Mouse (Mus musculus) adrenal gland (tissue): Measurements from ENCODE around the gene Fance.

Experiments
- intact Hi-C: fragments of 180-260 bp; cut with DNase I; formaldehyde crosslinking; loops from one replicate; pipeline ENCODE4 v1.15.1; 2025
- long read RNA-seq, 2 experiments: library from polyadenylated mRNA; unstranded; transcript quantifications; one replicate each; pipeline ENCODE4 v2.0.0; 2020; ENCODE audit warnings: borderline replicate concordance in 1 of 2; ENCODE audit not compliant: insufficient replicate concordance in 1 of 2

The Fance gene
- long read RNA-seq, experiment 1, partial matches to known transcripts, result 1 of 13 reads
- long read RNA-seq, experiment 1, other reads (novel, unspliced or antisense), result 6 of 13 reads
- long read RNA-seq, experiment 2, partial matches to known transcripts, result 3 of 19 reads
- long read RNA-seq, experiment 2, other reads (novel, unspliced or antisense), result 9 of 19 reads

- intact Hi-C loops, result no loop called here
Observed at GRCm38 (mm10) chr17:28313212-28313879, at the start of gene Fance. Gene Fance, plus strand, starts transcription at chr17:28313519.

GRCm38 (mm10) chr17:28267251-28267650 lies 46.1 kb upstream of the Fance start:
- intact Hi-C loops, result no loop called here

GRCm38 (mm10) chr17:28270165-28270564 lies 43.2 kb upstream of the Fance start:
- intact Hi-C loops, result no loop called here

- intact Hi-C loops, result no loop called here
Observed at GRCm38 (mm10) chr17:28271537-28272266, 41.6 kb upstream of the Fance start.

GRCm38 (mm10) chr17:28272281-28272680 lies 41.0 kb upstream of the Fance start:
- intact Hi-C loops, result no loop called here

- intact Hi-C loops, result no loop called here
Observed at GRCm38 (mm10) chr17:28272837-28273236, 40.5 kb upstream of the Fance start.

- intact Hi-C loops, result no loop called here
Observed at GRCm38 (mm10) chr17:28274739-28275138, 38.6 kb upstream of the Fance start.

GRCm38 (mm10) chr17:28277226-28277625 lies 36.1 kb upstream of the Fance start:
- intact Hi-C loops, result no loop called here

GRCm38 (mm10) chr17:28277721-28278120 lies 35.6 kb upstream of the Fance start:
- intact Hi-C loops, result no loop called here

- intact Hi-C loops, result no loop called here
Observed at GRCm38 (mm10) chr17:28278156-28278555, 35.2 kb upstream of the Fance start.

GRCm38 (mm10) chr17:28279236-28279635 lies 34.1 kb upstream of the Fance start:
- intact Hi-C loops, result no loop called here

GRCm38 (mm10) chr17:28279780-28280422 lies 33.4 kb upstream of the Fance start:
- intact Hi-C loops, result no loop called here

- intact Hi-C loops, result no loop called here
Observed at GRCm38 (mm10) chr17:28280423-28280800, 32.9 kb upstream of the Fance start.

- intact Hi-C loops, result no loop called here
Observed at GRCm38 (mm10) chr17:28280831-28281377, 32.4 kb upstream of the Fance start.

- intact Hi-C loops, result no loop called here
Observed at GRCm38 (mm10) chr17:28281866-28282441, 31.4 kb upstream of the Fance start.

GRCm38 (mm10) chr17:28283199-28283598 lies 30.1 kb upstream of the Fance start:
- intact Hi-C loops, result no loop called here

- intact Hi-C loops, result no loop called here
Observed at GRCm38 (mm10) chr17:28286133-28286532, 27.2 kb upstream of the Fance start.

- intact Hi-C loops, result no loop called here
Observed at GRCm38 (mm10) chr17:28286964-28287363, 26.4 kb upstream of the Fance start.

- intact Hi-C loops, result no loop called here
Observed at GRCm38 (mm10) chr17:28287578-28287977, 25.7 kb upstream of the Fance start.

GRCm38 (mm10) chr17:28287980-28288379 lies 25.3 kb upstream of the Fance start:
- intact Hi-C loops, result no loop called here

GRCm38 (mm10) chr17:28290262-28290661 lies 23.1 kb upstream of the Fance start:
- intact Hi-C loops, result no loop called here
